Mouse (Mus musculus): ENCODE results near the gene Gm13691. TPM values are rescaled to one million over a fixed set of nuclear protein-coding genes. Genes with fewer than 3 reads are reported as not detected.
A peak's percentile ranks its signal among the peaks of the same experiment; 100 is the strongest.
"Not testable (repeated sequence)": the region's sequence is repeated elsewhere in the genome, so short reads cannot be mapped to it uniquely, and the experiment has no call there.

The Gm13691 gene
- polyA plus RNA-seq (2012; ENCODE audit: insufficient read depth, insufficient read length, missing spikeins), result not detected in 2 replicates

DNA sequence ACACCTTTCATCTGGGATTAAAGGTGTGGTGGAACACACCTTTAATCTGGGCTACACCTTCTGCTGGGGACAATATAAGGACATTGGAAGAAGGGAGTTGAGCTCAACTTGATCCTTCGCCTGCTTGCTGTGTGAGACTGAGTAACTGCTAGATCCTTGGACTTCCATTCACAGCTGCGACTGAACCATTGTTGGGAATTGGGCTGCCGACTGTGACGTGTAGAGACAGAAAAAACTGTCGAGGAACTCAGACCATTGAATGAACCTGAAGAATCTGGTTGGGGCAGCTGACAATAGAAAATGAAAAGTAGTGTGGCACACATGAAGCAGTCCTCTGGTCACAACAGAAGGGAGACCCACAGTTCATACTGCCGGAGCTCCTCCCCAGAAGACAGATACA is at the start of gene Gm13691:
Gene Gm13691, plus strand, starts transcription at position 301 of the 400 bp plus-strand sequence.
- not testable (repeated sequence) for H3K4me3 ChIP-seq (ENCODE audit: insufficient read depth, low read length); H3K4me1 ChIP-seq (ENCODE audit: control insufficient read depth, insufficient read depth, low read length); H3K27ac ChIP-seq (ENCODE audit: insufficient read depth, low read depth, low read length)

- peaks cover 4% of the 10 kb centered on the region; the same call in 1 of the 2 replicates for H3K4me1 ChIP-seq (ENCODE audit: control insufficient read depth, insufficient read depth, low read length)
- H3K4me3 ChIP-seq (ENCODE audit: insufficient read depth, low read length), result peak within 1 kb of the TSS; percentile 8
- TF ChIP-seq POLR2A (IDR thresholded peaks at IDR 0.05; ENCODE audit: borderline replicate concordance, low read depth, low read length) (no peak), CTCF (IDR thresholded peaks at IDR 0.05; ENCODE audit: low read depth, low read length) (no peak)
- no peak within 1 kb of the TSS for H3K27ac ChIP-seq (ENCODE audit: insufficient read depth, low read depth, low read length)
Measured at GRCm38 (mm10) chr2:83940931-83941361, 49.4 kb upstream of the Gm13691 start, which contains the start of gene Zswim2. Gene Zswim2 (minus strand): TSS chr2:83941228.

DNA sequence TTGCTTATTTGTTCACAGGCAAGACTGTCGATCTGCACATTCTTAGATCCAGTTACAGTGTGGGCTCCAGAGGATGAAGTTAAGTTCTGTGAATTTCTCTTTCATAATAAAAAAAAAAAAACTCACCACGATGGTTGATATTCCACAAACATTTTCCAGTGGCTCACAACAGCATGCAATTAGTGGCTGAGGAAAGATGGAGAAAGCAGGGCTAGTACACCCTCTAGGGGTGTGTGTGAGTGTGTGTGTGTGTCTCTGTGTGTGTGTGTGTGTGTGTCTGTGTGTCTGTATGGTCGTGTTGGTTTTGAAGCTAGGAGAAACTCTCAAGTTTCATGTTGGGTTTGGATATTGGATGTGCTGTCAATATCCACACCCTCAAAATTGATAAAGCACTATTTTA is 49.0 kb upstream of the Gm13691 start:
- H3K4me1 ChIP-seq (ENCODE audit: control insufficient read depth, insufficient read depth, low read length), result peaks cover 4% of the 10 kb centered on the region; the same call in 1 of the 2 replicates
- H3K27ac ChIP-seq (ENCODE audit: insufficient read depth, low read depth, low read length), result no peak overlapping the region
- no peak for TF ChIP-seq CTCF (IDR thresholded peaks at IDR 0.05; ENCODE audit: low read depth, low read length)
- no peak for TF ChIP-seq POLR2A (IDR thresholded peaks at IDR 0.05; ENCODE audit: borderline replicate concordance, low read depth, low read length)
- 0 out of 2 replicates have a peak overlapping the region, but pooled peaks have one; percentile 8 for H3K4me3 ChIP-seq (ENCODE audit: insufficient read depth, low read length)

- H3K4me1 ChIP-seq (ENCODE audit: control insufficient read depth, insufficient read depth, low read length), result peaks cover 4% of the 10 kb centered on the region; the same call in 1 of the 2 replicates
- TF ChIP-seq POLR2A (IDR thresholded peaks at IDR 0.05; ENCODE audit: borderline replicate concordance, low read depth, low read length) (no peak), CTCF (IDR thresholded peaks at IDR 0.05; ENCODE audit: low read depth, low read length) (no peak)
- no peak overlapping the region for H3K4me3 ChIP-seq (ENCODE audit: insufficient read depth, low read length)
- no peak overlapping the region for H3K27ac ChIP-seq (ENCODE audit: insufficient read depth, low read depth, low read length)
Measured at GRCm38 (mm10) chr2:83941792-83942191, 48.6 kb upstream of the Gm13691 start.

DNA sequence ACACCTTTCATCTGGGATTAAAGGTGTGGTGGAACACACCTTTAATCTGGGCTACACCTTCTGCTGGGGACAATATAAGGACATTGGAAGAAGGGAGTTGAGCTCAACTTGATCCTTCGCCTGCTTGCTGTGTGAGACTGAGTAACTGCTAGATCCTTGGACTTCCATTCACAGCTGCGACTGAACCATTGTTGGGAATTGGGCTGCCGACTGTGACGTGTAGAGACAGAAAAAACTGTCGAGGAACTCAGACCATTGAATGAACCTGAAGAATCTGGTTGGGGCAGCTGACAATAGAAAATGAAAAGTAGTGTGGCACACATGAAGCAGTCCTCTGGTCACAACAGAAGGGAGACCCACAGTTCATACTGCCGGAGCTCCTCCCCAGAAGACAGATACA is 35.0 kb upstream of the Gm13691 start, which contains the start of gene Gm13698:
Gene Gm13698, plus strand, starts transcription at position 301 of the 400 bp plus-strand sequence.
- H3K27ac ChIP-seq (ENCODE audit: insufficient read depth, low read depth, low read length); H3K4me3 ChIP-seq (ENCODE audit: insufficient read depth, low read length); H3K4me1 ChIP-seq (ENCODE audit: control insufficient read depth, insufficient read depth, low read length): not testable (repeated sequence)

DNA sequence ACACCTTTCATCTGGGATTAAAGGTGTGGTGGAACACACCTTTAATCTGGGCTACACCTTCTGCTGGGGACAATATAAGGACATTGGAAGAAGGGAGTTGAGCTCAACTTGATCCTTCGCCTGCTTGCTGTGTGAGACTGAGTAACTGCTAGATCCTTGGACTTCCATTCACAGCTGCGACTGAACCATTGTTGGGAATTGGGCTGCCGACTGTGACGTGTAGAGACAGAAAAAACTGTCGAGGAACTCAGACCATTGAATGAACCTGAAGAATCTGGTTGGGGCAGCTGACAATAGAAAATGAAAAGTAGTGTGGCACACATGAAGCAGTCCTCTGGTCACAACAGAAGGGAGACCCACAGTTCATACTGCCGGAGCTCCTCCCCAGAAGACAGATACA is 29.1 kb upstream of the Gm13691 start, which contains the start of gene Gm13693:
Gene Gm13693, plus strand, starts transcription at position 301 of the 400 bp plus-strand sequence.
- not testable (repeated sequence) for H3K4me1 ChIP-seq (ENCODE audit: control insufficient read depth, insufficient read depth, low read length); H3K4me3 ChIP-seq (ENCODE audit: insufficient read depth, low read length); H3K27ac ChIP-seq (ENCODE audit: insufficient read depth, low read depth, low read length)

DNA sequence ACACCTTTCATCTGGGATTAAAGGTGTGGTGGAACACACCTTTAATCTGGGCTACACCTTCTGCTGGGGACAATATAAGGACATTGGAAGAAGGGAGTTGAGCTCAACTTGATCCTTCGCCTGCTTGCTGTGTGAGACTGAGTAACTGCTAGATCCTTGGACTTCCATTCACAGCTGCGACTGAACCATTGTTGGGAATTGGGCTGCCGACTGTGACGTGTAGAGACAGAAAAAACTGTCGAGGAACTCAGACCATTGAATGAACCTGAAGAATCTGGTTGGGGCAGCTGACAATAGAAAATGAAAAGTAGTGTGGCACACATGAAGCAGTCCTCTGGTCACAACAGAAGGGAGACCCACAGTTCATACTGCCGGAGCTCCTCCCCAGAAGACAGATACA is 23.3 kb upstream of the Gm13691 start, which contains the start of gene Gm13695:
Gene Gm13695, plus strand, starts transcription at position 301 of the 400 bp plus-strand sequence.
- not testable (repeated sequence) for H3K4me1 ChIP-seq (ENCODE audit: control insufficient read depth, insufficient read depth, low read length); H3K4me3 ChIP-seq (ENCODE audit: insufficient read depth, low read length); H3K27ac ChIP-seq (ENCODE audit: insufficient read depth, low read depth, low read length)

DNA sequence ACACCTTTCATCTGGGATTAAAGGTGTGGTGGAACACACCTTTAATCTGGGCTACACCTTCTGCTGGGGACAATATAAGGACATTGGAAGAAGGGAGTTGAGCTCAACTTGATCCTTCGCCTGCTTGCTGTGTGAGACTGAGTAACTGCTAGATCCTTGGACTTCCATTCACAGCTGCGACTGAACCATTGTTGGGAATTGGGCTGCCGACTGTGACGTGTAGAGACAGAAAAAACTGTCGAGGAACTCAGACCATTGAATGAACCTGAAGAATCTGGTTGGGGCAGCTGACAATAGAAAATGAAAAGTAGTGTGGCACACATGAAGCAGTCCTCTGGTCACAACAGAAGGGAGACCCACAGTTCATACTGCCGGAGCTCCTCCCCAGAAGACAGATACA is 17.5 kb upstream of the Gm13691 start, which contains the start of gene Gm13696:
Gene Gm13696, plus strand, starts transcription at position 301 of the 400 bp plus-strand sequence.
- not testable (repeated sequence) for H3K4me1 ChIP-seq (ENCODE audit: control insufficient read depth, insufficient read depth, low read length); H3K27ac ChIP-seq (ENCODE audit: insufficient read depth, low read depth, low read length); H3K4me3 ChIP-seq (ENCODE audit: insufficient read depth, low read length)

DNA sequence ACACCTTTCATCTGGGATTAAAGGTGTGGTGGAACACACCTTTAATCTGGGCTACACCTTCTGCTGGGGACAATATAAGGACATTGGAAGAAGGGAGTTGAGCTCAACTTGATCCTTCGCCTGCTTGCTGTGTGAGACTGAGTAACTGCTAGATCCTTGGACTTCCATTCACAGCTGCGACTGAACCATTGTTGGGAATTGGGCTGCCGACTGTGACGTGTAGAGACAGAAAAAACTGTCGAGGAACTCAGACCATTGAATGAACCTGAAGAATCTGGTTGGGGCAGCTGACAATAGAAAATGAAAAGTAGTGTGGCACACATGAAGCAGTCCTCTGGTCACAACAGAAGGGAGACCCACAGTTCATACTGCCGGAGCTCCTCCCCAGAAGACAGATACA is 11.7 kb upstream of the Gm13691 start, which contains the start of gene Gm13694:
Gene Gm13694, plus strand, starts transcription at position 301 of the 400 bp plus-strand sequence.
- not testable (repeated sequence) for H3K4me3 ChIP-seq (ENCODE audit: insufficient read depth, low read length); H3K4me1 ChIP-seq (ENCODE audit: control insufficient read depth, insufficient read depth, low read length)

DNA sequence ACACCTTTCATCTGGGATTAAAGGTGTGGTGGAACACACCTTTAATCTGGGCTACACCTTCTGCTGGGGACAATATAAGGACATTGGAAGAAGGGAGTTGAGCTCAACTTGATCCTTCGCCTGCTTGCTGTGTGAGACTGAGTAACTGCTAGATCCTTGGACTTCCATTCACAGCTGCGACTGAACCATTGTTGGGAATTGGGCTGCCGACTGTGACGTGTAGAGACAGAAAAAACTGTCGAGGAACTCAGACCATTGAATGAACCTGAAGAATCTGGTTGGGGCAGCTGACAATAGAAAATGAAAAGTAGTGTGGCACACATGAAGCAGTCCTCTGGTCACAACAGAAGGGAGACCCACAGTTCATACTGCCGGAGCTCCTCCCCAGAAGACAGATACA is 5.9 kb upstream of the Gm13691 start, which contains the start of gene Gm13697:
Gene Gm13697, plus strand, starts transcription at position 301 of the 400 bp plus-strand sequence.
- H3K27ac ChIP-seq (ENCODE audit: insufficient read depth, low read depth, low read length); H3K4me1 ChIP-seq (ENCODE audit: control insufficient read depth, insufficient read depth, low read length); H3K4me3 ChIP-seq (ENCODE audit: insufficient read depth, low read length): not testable (repeated sequence)

More for the DNA sequence above, 11.7 kb upstream of the Gm13691 start, which contains the start of gene Gm13694:
- H3K27ac ChIP-seq (ENCODE audit: insufficient read depth, low read depth, low read length), result not testable (repeated sequence)

GRCm38 (mm10) chr2:83993639-83994255 is 3.4 kb downstream of the Gm13691 start:
- Histone ChIP-seq H3K27ac (ENCODE audit: insufficient read depth, low read depth, low read length) (peak overlapping the region; percentile 57), H3K4me3 (ENCODE audit: insufficient read depth, low read length) (peak overlapping the region; percentile 44)
- not testable (repeated sequence) for H3K4me1 ChIP-seq (ENCODE audit: control insufficient read depth, insufficient read depth, low read length)

DNA sequence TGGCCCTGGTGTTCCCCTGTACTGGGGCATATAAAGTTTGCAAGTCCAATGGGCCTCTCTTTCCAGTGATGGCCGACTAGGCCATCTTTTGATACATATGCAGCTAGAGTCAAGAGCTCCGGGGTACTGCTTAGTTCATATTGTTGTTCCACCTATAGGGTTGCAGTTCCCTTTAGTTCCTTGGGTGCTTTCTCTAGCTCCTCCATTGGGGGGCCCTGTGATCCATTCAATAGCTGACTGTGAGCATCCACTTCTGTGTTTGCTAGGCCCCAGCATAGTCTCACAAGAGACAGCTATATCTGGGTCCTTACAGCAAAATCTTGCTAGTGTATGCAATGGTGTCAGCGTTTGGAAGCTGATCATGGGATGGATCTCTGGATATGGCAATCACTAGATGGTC is 4.2 kb downstream of the Gm13691 start:
- not testable (repeated sequence) for H3K4me1 ChIP-seq (ENCODE audit: control insufficient read depth, insufficient read depth, low read length); H3K27ac ChIP-seq (ENCODE audit: insufficient read depth, low read depth, low read length); H3K4me3 ChIP-seq (ENCODE audit: insufficient read depth, low read length)
